Mouse (Mus musculus): ENCODE data around the gene Cnn1. TPM values are rescaled to one million over a fixed set of nuclear protein-coding genes. Genes with fewer than 3 reads are reported as not detected.
"Not testable (repeated sequence)": the region's sequence is repeated elsewhere in the genome, so short reads cannot be mapped to it uniquely, and the experiment has no call there.

Cnn1 gene
- polyA plus RNA-seq, 1 experiment from 2014 or later, result 1.6 TPM

DNA sequence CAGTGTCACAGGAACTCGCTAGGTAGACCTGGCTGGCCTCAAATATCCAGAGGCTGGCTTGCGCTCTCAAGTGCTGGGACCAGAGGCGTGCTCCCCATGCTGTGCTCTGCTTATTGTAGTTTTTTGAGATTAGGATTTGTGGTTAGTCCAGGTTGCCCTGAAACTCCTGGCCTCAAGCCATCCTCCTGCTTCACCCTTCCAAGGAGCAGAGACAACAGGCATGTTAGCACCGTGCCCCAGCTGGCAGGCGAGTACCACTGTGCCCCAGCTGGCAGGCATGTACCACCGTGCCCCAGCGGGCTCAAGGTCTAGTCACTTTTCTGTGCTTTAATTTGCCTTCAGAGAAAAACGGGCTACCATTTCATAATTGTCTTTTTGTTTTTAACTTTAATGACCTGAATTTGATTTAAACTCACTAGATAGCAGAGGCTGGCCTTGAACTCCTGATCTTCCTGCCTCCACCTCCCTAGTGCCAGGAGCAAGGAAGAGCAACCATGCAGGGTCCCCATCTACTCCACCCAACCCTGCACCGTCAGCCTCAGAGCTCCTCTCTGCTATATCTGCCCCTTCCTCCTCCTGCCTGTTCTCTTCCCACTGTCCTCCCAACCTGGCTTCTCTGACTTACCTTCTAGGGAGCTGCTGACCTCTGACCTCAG is 36.1 kb downstream of the Cnn1 start:
- H3K27ac ChIP-seq (replicated peaks), result no peak overlapping the region
- H3K9me3 ChIP-seq, result no peaks in the 10 kb centered on the region
- no peak overlapping the region for H3K4me2 ChIP-seq
- peaks cover 5% of the 10 kb centered on the region; the same call in 1 of the 2 replicates for H3K4me1 ChIP-seq (replicated peaks)
- no peak for ATAC-seq (ENCODE audit: low FRiP score, low read depth)
- H3K4me3 ChIP-seq, result no peak overlapping the region
- peaks cover 26% of the 10 kb centered on the region; the same call in 1 of the 2 replicates for H3K27me3 ChIP-seq
- no peak overlapping the region for H3K9ac ChIP-seq
- 61% methylated on average over 9 of the region's 9 CpGs for WGBS
- no peaks in the 10 kb centered on the region for H3K36me3 ChIP-seq

- Histone ChIP-seq H3K9ac (no peak within 1 kb of the TSS), H3K27me3 (peaks cover 21% of the 10 kb centered on the region; the same call in 1 of the 2 replicates), H3K27ac (replicated peaks) (no peak within 1 kb of the TSS), H3K36me3 (no peaks in the 10 kb centered on the region), H3K4me1 (replicated peaks) (peaks cover 5% of the 10 kb centered on the region; the same call in 1 of the 2 replicates), H3K4me3 (no peak within 1 kb of the TSS), H3K4me2 (no peak within 1 kb of the TSS), H3K9me3 (no peaks in the 10 kb centered on the region)
- ATAC-seq (ENCODE audit: low FRiP score, low read depth), result no peak
- WGBS, result 71% methylated on average over 7 of the region's 7 CpGs
These were observed 36.8 kb downstream of the Cnn1 start, which contains the start of gene Acp5 for GRCm38 (mm10) chr9:22135644-22136390. Gene Acp5, minus strand, starts transcription at chr9:22135711.

- Histone ChIP-seq H3K27ac (replicated peaks) (no peak overlapping the region), H3K4me1 (replicated peaks) (no peaks in the 10 kb centered on the region), H3K4me3 (no peak overlapping the region), H3K9ac (no peak overlapping the region), H3K4me2 (no peak overlapping the region), H3K9me3 (no peaks in the 10 kb centered on the region), H3K36me3 (no peaks in the 10 kb centered on the region), H3K27me3 (peaks cover 9% of the 10 kb centered on the region; the same call in 1 of the 2 replicates)
- ATAC-seq (ENCODE audit: low FRiP score, low read depth), result no peak
- 12% methylated on average over 23 of the region's 23 CpGs for WGBS
These were observed 37.9 kb downstream of the Cnn1 start for GRCm38 (mm10) chr9:22136765-22137547.

GRCm38 (mm10) chr9:22138480-22138879 is 39.5 kb downstream of the Cnn1 start:
- 19% methylated on average over 2 of the region's 2 CpGs for WGBS
- no peak overlapping the region for H3K4me2 ChIP-seq
- ATAC-seq (ENCODE audit: low FRiP score, low read depth), result no peak
- H3K4me3 ChIP-seq, result no peak overlapping the region
- H3K4me1 ChIP-seq (replicated peaks), result no peaks in the 10 kb centered on the region
- no peaks in the 10 kb centered on the region for H3K9me3 ChIP-seq
- H3K9ac ChIP-seq, result no peak overlapping the region
- 0 out of 2 replicates have a peak, but pooled peaks cover 3% of the 10 kb centered on the region for H3K27me3 ChIP-seq
- H3K27ac ChIP-seq (replicated peaks), result no peak overlapping the region
- no peaks in the 10 kb centered on the region for H3K36me3 ChIP-seq

GRCm38 (mm10) chr9:22139746-22140145 is 40.7 kb downstream of the Cnn1 start:
- Histone ChIP-seq H3K9me3 (no peaks in the 10 kb centered on the region), H3K27ac (replicated peaks) (no peak overlapping the region), H3K9ac (no peak overlapping the region), H3K4me2 (no peak overlapping the region), H3K27me3 (0 out of 2 replicates have a peak, but pooled peaks cover 3% of the 10 kb centered on the region), H3K4me1 (replicated peaks) (no peaks in the 10 kb centered on the region), H3K36me3 (no peaks in the 10 kb centered on the region), H3K4me3 (no peak overlapping the region)
- WGBS, result 87% methylated on average over 5 of the region's 5 CpGs
- no peak for ATAC-seq (ENCODE audit: low FRiP score, low read depth)

DNA sequence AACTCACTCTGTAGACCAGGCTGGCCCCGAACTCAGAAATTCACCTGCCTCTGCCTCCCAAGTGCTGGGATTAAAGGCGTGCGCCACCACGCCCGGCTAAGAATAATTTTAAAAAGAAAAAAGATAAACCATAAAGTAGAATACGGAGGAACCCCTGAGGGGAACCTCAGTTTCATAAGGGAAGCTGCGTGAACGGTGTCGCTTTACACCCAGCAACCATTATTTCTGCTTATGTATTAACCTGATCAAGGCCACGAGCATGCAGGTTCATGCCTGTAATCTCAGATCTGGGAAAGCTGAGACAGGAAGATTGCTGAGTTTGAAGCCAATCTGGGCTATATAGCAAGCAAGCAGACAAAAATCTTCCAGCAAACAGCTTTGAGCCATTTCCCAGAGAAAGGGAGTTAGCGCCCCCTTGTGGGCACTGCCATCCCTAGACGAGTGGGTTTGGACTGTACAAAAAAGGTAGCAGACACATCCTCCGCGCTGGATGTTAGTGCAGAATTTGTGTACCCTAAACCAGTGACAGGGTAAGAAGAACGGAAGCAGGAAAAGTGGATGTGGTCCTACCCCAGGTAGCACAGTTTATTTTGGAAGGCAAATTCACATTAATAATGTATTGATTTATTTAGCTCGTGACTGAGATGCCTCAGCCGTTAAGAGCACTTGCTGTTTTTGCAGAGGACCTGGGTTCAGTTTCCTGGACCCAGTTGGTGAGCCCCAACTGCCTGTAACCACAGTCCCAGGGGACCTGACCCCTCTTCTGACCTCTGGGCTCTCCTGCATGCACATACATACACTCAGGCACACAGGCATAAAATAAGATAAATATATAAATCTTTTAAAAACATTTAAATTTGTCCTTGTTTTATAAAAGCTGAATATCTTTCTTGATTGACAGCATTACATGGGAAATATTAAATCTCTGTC is 44.4 kb downstream of the Cnn1 start:
- WGBS, result 55% methylated on average over 17 of the region's 17 CpGs
- no peak overlapping the region for H3K27ac ChIP-seq (replicated peaks)
- no peaks in the 10 kb centered on the region for H3K27me3 ChIP-seq
- ATAC-seq (ENCODE audit: low FRiP score, low read depth), result peak; percentile 69; the same call in 1 of the 2 replicates
- H3K36me3 ChIP-seq, result no peaks in the 10 kb centered on the region
- H3K4me1 ChIP-seq (replicated peaks), result no peaks in the 10 kb centered on the region
- H3K9ac ChIP-seq, result no peak overlapping the region
- no peak overlapping the region for H3K4me3 ChIP-seq
- no peak overlapping the region for H3K4me2 ChIP-seq
- no peaks in the 10 kb centered on the region for H3K9me3 ChIP-seq

DNA sequence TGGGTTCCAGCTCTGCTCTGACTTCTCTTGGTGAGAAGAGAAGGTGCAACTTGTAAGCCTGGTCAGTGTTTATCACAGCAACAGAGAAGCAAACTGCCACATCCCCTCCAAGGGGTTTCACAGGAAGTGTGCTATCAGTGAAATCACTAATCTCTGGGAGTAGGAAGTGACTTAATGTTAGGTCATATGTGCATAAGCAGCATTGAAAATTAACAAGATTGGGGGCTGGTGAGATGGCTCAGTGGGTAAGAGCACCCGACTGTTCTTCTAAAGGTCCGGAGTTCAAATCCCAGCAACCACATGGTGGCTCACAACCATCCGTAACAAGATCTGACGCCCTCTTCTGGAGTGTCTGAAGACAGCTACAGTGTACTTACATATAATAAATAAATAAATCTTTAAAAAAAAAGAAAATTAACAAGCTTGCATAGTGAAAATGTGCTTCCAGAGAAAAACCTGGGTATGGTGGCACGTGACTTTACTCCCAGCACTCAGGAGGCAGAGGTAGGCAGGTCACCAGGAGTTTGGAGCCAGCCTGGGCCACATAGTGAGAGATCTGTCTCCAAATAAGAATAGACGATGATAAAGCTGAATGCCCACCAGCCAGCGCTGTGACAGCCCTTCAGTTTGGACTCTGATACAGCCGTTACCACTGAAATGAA is 45.4 kb downstream of the Cnn1 start:
- H3K27me3 ChIP-seq, result no peaks in the 10 kb centered on the region
- WGBS, result 83% methylated on average over 8 of the region's 8 CpGs
- no peak for ATAC-seq (ENCODE audit: low FRiP score, low read depth)

DNA sequence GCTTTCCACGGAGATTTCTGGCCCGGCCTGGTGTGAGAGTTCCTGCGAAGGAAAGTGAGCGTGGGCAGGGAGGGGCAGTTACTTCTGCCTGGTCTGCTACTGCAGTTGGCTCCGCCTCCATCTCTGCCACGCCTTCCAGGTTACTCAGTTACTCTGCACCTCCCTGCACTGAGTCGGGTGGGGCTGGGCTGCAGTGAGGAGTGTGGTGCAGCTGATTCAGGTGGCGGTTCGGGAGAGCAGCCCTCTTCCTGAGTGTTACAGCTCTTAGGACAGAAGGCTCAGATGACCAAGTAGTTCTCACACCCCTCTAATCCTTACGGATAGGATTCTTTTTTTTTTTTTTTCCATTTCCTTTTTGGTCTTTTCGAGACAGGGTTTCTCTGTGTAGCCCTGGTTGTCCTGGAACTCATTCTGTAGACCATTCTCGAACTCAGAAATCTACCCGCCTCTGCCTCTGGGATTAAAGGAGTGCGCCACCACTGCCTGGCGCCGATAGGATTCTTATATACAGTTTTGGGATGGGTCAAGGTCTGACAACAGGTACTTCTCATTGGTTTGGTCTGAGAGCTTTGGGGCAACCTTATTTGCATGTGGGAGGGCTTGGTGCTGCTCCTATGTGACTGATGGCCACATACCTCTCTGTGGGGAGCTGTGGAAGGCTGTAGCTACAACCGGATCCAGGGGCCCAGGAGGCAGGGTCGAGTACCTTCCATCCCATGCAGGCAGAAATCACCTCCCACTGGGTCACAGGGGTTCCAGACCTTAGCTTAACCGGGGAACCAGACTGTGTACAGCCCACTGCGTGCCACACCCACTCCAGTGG is 50.6 kb downstream of the Cnn1 start:
- H3K36me3 ChIP-seq, result no peaks in the 10 kb centered on the region
- H3K27ac ChIP-seq (replicated peaks), result no peak overlapping the region
- no peak overlapping the region for H3K4me2 ChIP-seq
- no peak for ATAC-seq (ENCODE audit: low FRiP score, low read depth)
- H3K9ac ChIP-seq, result no peak overlapping the region
- H3K9me3 ChIP-seq, result no peaks in the 10 kb centered on the region
- H3K27me3 ChIP-seq, result no peaks in the 10 kb centered on the region
- H3K4me3 ChIP-seq, result no peak overlapping the region
- WGBS, result 76% methylated on average over 20 of the region's 20 CpGs
- H3K4me1 ChIP-seq (replicated peaks), result no peaks in the 10 kb centered on the region

More for the DNA sequence above, 45.4 kb downstream of the Cnn1 start:
- H3K4me2 ChIP-seq, result no peak overlapping the region
- no peaks in the 10 kb centered on the region for H3K36me3 ChIP-seq
- no peaks in the 10 kb centered on the region for H3K9me3 ChIP-seq
- H3K27ac ChIP-seq (replicated peaks), result no peak overlapping the region
- no peak overlapping the region for H3K4me3 ChIP-seq
- no peaks in the 10 kb centered on the region for H3K4me1 ChIP-seq (replicated peaks)
- no peak overlapping the region for H3K9ac ChIP-seq

DNA sequence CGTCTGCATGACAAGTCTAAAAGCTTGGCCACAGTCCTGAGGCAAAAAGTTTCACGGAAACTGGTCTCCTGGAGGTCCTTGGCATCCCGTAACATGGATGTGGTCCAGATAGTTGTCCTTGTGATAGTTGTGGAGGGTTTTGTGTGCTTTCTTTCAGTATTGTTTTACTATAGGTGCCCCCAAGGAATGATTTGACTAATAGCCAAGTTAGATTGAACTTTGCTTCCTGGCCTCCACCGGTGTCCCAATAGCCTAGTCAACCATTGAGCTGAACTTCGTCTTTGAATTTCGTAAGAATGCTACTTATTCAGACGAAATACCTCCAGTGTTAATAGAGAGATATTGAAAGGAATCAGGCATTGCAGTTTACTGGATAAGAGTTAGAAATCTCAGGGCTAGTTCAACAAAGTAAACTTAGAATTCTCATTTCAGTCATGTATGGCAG is 51.3 kb downstream of the Cnn1 start:
- H3K4me1 ChIP-seq (replicated peaks); H3K9ac ChIP-seq; H3K27ac ChIP-seq (replicated peaks); H3K4me2 ChIP-seq; ATAC-seq (ENCODE audit: low FRiP score, low read depth); H3K4me3 ChIP-seq; H3K36me3 ChIP-seq; H3K9me3 ChIP-seq; H3K27me3 ChIP-seq: not testable (repeated sequence)
- 83% methylated on average over 7 of the region's 7 CpGs for WGBS

GRCm38 (mm10) chr9:22150946-22151345 is 51.9 kb downstream of the Cnn1 start:
- Histone ChIP-seq H3K36me3 (no peaks in the 10 kb centered on the region), H3K4me1 (replicated peaks) (peaks cover 4% of the 10 kb centered on the region), H3K4me3 (no peak overlapping the region), H3K9ac (no peak overlapping the region), H3K4me2 (no peak overlapping the region), H3K27ac (replicated peaks) (no peak overlapping the region), H3K27me3 (no peaks in the 10 kb centered on the region), H3K9me3 (no peaks in the 10 kb centered on the region)
- ATAC-seq (ENCODE audit: low FRiP score, low read depth), result no peak
- WGBS, result 84% methylated on average over 2 of the region's 2 CpGs
